Mouse (Mus musculus): ENCODE measurements around the gene Tmbim6.

Gene Tmbim6

DNA sequence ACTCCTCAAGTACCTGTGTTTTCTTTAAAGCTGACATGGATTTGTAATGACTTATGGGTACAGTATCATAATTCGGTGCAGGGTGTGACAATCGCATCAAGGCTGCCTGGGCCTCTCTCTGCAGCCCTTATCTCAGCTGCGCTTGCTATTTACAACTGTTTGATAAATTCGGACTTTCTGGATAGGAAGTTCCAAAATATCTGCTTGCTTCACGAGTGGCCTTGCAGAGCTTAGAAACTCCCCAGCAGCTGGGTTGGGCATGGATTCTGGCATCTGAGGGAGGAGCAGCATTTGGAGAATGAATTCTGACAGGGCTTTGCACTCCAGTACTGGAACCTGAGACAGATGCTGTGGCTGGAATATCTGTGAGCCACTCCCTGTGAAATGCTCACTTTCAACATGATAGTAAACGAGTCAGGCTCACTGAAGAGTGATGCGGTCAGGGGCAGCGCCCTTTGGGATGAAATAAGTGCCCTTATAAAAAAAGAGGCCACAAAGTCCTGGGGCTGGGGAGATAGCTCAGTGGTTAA, 57.1 kb downstream of the Tmbim6 start:
- no peak for DNase-seq (ENCODE audit: low read depth)

DNA sequence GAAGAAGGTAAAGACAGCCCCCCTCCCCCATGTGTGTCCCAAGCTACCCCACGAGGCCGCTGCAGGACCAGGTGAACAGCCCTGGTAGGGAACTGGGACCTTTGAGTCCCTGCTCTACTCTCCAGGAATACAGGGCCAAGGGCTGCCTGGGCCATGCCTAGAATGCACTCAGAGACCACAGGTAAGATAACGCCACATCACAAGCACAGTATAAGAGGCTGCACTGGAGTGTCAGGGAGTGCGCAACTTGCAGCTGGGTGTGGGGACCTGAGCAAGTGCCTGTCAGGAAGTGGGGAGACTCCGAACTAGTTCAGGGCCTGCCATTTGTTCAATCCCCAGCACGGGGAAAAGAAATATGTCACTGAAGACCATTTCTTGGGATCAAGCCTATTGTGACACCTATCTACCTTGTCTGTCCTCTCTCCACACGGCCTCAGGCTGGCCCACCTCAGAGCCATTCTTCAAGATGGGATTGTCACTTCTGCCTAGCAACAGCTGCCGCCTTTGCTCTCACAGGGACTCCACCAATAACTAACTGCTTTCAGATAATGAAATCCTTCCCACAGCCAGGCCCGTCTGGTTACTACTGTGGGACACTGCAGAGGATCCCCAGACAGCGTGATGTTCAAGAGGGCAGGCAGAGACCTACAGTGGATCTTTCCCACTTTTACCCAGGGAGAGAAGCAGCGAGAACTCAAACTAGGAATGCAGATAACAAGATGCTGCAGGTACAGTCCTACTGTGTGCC, 60.6 kb downstream of the Tmbim6 start:
- peak; percentile 39 for DNase-seq (ENCODE audit: low read depth)

DNA sequence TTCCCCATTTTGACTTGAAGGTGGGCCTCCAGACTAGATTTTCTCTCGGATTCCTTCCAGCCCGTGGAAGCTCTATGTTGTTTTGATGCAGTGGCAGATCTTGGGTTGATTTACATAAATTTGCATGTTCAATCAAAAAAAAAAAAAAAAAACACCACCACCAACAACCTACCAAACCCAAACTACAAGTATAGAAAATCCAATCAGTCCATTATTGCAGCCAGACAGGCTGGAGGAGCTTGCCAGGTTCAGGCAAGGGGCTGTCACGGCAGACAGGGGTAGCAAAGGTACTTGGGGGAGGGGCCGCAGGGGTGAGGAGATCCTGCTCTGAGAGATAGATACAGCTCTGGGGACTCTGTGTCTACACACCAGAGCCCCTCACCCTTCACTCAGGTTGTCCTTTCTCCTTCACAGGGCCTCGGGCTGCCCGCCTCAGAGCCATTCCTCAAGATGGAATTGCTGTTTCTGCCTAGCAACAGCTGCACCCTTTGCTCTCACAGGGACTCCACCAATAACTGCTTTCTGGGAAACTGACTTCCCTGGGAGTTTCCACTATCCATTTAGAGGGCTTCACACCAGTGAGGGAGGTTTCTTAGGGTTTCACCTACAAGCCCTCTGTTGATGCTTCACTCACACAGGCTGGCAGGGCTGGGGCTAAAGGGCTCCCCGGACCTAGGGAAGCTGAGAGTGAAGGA, 62.0 kb downstream of the Tmbim6 start:
- DNase-seq (ENCODE audit: low read depth): no peak

DNA sequence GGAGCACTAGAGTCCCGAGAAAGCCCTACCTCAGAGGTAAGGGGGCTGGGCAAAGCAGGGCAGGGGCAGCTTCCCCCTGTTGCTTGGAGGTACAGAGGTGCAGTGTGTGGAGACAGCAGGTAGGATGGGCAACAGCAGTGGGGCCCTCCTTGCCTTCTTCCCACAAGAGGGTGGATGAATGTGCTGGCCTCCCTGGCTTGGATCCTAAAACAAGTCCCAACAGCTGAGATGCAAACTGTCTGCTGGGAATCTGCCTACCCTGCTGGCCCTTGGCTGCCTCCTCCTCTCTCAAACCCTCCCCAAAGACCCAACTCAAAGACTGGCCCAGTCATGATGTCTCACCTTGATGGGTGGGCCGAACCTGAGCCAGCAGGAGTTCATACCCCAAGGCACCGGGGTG, 62.7 kb downstream of the Tmbim6 start:
- no peak for DNase-seq (ENCODE audit: low read depth)

DNA sequence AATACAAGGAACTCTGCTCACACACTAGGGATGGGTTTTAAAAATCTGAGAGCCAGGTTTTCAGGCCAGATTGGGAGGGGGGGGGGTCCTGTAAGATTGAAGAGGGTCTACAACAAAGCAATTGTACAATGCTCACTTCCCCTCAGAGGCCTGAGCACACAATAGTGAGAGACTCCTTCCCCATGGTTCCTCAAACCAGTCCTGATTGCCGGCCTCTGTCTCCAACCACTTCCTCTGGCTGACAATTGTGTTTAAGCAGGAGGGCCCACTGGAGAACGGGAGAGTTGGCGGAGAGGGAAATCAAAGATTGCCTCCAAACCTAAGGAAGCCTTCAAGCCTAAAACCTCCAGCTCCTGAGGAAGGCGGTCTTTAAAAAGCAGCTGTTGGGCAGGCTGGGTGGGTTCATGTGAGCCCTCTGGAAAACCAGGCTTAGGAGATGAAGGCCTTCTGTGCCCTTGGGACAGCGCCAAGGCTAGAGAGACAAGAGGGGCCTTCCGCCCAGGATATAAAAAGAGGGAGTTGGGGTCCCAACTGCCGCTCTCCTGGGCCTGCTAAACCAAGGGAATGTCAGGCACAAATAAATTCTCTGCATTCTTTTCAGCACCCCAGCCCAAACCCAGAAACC, 63.8 kb downstream of the Tmbim6 start:
- DNase-seq (ENCODE audit: low read depth): no peak

DNA sequence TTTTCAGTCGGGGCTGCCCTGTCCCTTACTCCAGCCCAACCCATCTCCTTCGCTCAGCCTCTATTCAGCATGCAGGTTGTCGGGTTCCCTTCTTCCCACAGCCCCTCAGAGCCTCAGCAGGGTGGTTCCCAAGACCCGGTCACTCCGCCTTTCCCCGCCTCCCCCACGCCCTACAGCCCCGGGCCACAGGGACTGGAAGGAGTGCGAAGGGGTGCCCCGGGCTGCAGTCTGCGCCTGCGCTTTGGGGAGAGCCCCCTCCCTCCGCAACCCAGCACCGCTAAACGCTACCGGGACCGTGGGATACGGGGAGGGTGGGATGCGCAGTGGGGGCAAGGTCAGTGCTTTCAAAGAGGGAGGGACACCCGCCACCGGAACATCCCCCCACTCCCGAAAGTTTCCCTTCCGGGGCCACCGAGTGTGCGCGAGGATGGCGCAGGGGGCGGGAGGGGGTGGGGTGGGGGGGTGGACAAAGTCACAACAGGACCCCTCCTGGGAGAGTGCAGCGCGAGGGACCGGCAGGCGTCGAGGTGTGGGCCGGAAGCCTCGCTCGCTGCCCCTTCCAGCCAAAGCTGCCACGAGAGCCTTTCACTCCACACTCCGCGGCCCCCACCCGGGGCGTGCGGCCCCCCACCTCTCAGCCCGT, 64.4 kb downstream of the Tmbim6 start:
- peak; percentile 65 for DNase-seq (ENCODE audit: low read depth)

DNA sequence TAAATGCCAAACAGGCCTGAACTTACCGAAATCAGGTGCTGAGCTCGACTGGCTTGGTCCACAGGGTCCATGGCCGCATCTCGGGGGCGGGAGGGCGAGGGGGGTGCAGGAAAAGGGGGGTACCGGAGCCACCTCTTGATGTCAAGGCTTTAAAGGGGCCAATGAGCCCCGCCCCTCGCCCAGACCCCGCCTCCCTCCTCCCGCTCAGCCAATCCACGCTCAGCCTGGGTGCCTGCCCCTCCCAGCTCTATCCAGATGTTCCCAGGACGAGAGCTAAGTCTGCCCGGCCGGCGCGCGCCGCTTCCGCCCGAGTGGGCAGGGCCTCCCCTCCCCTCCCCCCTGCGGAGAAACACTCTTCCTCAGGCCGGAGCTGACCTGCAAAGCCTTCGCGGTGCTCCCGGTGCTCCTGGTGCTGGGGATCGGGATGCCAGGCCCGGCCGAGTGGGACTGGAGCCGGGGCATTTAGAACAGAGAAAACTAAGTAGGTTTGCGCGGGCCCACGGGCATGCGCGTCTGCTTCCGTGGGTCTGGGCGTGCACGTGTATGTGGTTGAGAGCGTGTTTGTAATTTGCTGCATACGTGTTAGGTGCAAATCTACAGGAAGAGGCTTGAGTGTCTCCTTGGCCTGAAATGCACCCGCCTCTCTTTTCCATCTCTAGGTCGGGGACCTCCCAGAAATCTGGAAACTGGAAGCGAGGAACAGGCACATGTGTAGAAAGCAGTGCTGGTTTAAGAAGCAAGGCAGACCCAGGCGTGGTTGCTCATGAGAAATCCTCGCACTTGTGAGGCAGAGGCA, 65.1 kb downstream of the Tmbim6 start, which contains the start of gene Nckap5l:
Nckap5l (minus strand) TSS at position 143 of the 796 bp plus-strand sequence.
- DNase-seq (ENCODE audit: low read depth): peak; percentile 96

All from naive thymus-derived CD4-positive, alpha-beta T cell, adult 2 months (primary cell).